Mouse (Mus musculus) hindbrain, embryonic 16.5 days (tissue): Measurements from ENCODE around the gene Vdr. TPM values are rescaled to one million over a fixed set of nuclear protein-coding genes. Genes with fewer than 3 reads are reported as not detected.

Experiments used
- ATAC-seq: fragments of 200-750 bp; cut with Nextera tagmentation; 2 replicates; pipeline ENCODE4 v1.8.0; 2017; ENCODE audit warnings: moderate TSS enrichment, moderate library complexity
- H3K27ac ChIP-seq: fragments of 300-500 bp; sonication (generic); 2 replicates; pipeline ENCODE4 v1.5.1; 2014; ENCODE audit warnings: low read depth, mild to moderate bottlenecking, control low read depth, low read length, moderate library complexity
- H3K27me3 ChIP-seq: fragments of 300-500 bp; sonication (generic); replicated peaks from 2 replicates; pipeline ENCODE4 v1.6.1; 2014; ENCODE audit warnings: low read length; ENCODE audit not compliant: control insufficient read depth, insufficient read depth
- H3K36me3 ChIP-seq: fragments of 300-500 bp; sonication (generic); 2 replicates; pipeline ENCODE4 v1.6.1; 2014; ENCODE audit warnings: mild to moderate bottlenecking, low read length, moderate library complexity, mixed read lengths; ENCODE audit not compliant: control insufficient read depth, insufficient read depth
- H3K4me1 ChIP-seq: fragments of 300-500 bp; sonication (generic); 2 replicates; pipeline ENCODE4 v1.6.1; 2014; ENCODE audit warnings: low read depth, low read length; ENCODE audit not compliant: control insufficient read depth, insufficient read depth
- H3K4me2 ChIP-seq: fragments of 300-500 bp; sonication (generic); 2 replicates; pipeline ENCODE4 v1.6.1; 2014; ENCODE audit warnings: mild to moderate bottlenecking, low read length, control low read depth, moderate library complexity
- H3K4me3 ChIP-seq: fragments of 300-500 bp; sonication (generic); 2 replicates; pipeline ENCODE4 v1.5.1; 2014; ENCODE audit warnings: mild to moderate bottlenecking, low read length, control low read depth, moderate library complexity
- H3K9ac ChIP-seq: fragments of 300-500 bp; sonication (generic); 2 replicates; pipeline ENCODE4 v1.6.1; 2014; ENCODE audit warnings: low read depth, mild to moderate bottlenecking, control low read depth, low read length, moderate library complexity
- H3K9me3 ChIP-seq: fragments of 300-500 bp; sonication (generic); 2 replicates; pipeline ENCODE4 v1.6.1; 2014; ENCODE audit warnings: mild to moderate bottlenecking, low read length, moderate library complexity; ENCODE audit not compliant: control insufficient read depth
- WGBS: fragments of 180-500 bp; shearing (Covaris S2); extraction: QIAGEN DNeasy Blood & Tissue Kit; methylation state at CpG from one replicate; pipeline ENCODE4 v1.1.7; 2014; 5-methylcytosine and 5-hydroxymethylcytosine counted together
- polyA plus RNA-seq: library from polyadenylated mRNA; unstranded; fragments of >200 nt; fragmentation: Nextera tagmentation; extraction: Ambion mirVana; gene quantifications from 2 replicates; pipeline ENCODE4 v1.2.1, GENCODE M21; 2015

Vdr gene
- polyA plus RNA-seq, 1 experiment from 2014 or later, result 0.26 TPM

GRCm38 (mm10) chr15:97821983-97822363 is 88.5 kb downstream of the Vdr start:
- Histone ChIP-seq H3K4me1 (peaks cover 43% of the 10 kb centered on the region), H3K4me3 (no peak overlapping the region), H3K4me2 (no peak overlapping the region), H3K36me3 (no peaks in the 10 kb centered on the region), H3K27me3 (no peaks in the 10 kb centered on the region), H3K27ac (no peak overlapping the region), H3K9me3 (no peaks in the 10 kb centered on the region), H3K9ac (no peak overlapping the region)
- 74% methylated on average over 6 of the region's 6 CpGs for WGBS
- ATAC-seq, result no peak

- WGBS, result 57% methylated on average over 10 of the region's 10 CpGs
- Histone ChIP-seq H3K27ac (peak overlapping the region; percentile 48; the same call in 1 of the 2 replicates), H3K4me1 (peaks cover 43% of the 10 kb centered on the region)
These were observed 89.0 kb downstream of the Vdr start for GRCm38 (mm10) chr15:97821321-97821982.

GRCm38 (mm10) chr15:97819937-97820336 is 90.5 kb downstream of the Vdr start:
- no peak overlapping the region for H3K4me3 ChIP-seq
- H3K4me2 ChIP-seq, result no peak overlapping the region
- H3K27ac ChIP-seq, result no peak overlapping the region
- no peaks in the 10 kb centered on the region for H3K27me3 ChIP-seq
- H3K9ac ChIP-seq, result no peak overlapping the region
- no peak for ATAC-seq
- peaks cover 29% of the 10 kb centered on the region for H3K4me1 ChIP-seq
- H3K9me3 ChIP-seq, result no peaks in the 10 kb centered on the region
- no peaks in the 10 kb centered on the region for H3K36me3 ChIP-seq
- WGBS, result 79% methylated on average over 9 of the region's 9 CpGs

More at GRCm38 (mm10) chr15:97821321-97821982, 89.0 kb downstream of the Vdr start:
- ATAC-seq, result no peak
- no peak overlapping the region for H3K4me2 ChIP-seq
- no peaks in the 10 kb centered on the region for H3K27me3 ChIP-seq
- no peak overlapping the region for H3K9ac ChIP-seq
- H3K4me3 ChIP-seq, result no peak overlapping the region
- H3K9me3 ChIP-seq, result no peaks in the 10 kb centered on the region
- H3K36me3 ChIP-seq, result no peaks in the 10 kb centered on the region

DNA sequence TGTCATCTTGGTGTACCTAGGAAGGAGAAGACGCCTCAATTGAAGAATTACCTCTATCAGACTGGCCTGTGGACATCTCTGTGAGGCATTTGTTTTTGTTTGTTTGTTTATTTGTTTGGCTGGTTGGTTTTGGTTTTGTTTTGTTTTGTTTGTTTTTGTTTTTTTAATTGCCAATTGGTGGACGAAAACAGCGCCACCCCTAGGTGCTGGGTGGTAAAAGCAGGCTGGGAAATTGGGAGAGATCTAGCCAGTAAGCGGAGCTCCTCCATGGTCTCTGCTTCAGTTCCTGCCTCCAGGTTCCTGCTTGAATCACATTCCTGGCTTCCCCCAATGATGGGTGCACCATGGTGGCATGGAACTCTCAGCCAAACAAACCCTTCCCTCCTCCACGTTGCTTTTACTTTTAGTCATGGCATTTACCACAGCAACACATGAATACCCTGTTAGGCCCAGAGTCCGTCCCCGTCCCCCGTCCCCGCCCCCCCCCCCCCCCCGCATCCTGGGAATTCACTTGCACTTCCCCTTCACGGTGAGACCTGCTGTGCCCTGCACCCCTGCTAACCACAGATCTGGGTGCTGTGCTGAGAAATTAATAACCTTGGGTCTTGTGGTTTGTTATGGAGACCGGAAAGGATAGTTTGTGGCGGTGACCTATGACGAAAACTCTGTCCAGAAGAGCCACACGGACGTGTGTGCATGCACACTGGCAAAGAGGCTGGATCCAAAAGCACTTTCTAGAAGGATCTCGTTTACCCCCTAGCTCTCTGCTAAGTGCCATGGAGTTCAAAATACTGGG is 94.0 kb downstream of the Vdr start:
- H3K9me3 ChIP-seq, result no peaks in the 10 kb centered on the region
- no peaks in the 10 kb centered on the region for H3K27me3 ChIP-seq
- no peak for ATAC-seq
- H3K4me3 ChIP-seq, result no peak overlapping the region
- H3K27ac ChIP-seq, result no peak overlapping the region
- 90% methylated on average over 17 of the region's 17 CpGs for WGBS
- H3K4me2 ChIP-seq, result no peak overlapping the region
- H3K4me1 ChIP-seq, result peaks cover 22% of the 10 kb centered on the region
- no peak overlapping the region for H3K9ac ChIP-seq
- H3K36me3 ChIP-seq, result no peaks in the 10 kb centered on the region

GRCm38 (mm10) chr15:97815254-97815653 is 95.2 kb downstream of the Vdr start:
- H3K27ac ChIP-seq, result no peak overlapping the region
- H3K36me3 ChIP-seq, result no peaks in the 10 kb centered on the region
- no peak overlapping the region for H3K4me3 ChIP-seq
- H3K9ac ChIP-seq, result no peak overlapping the region
- no peak for ATAC-seq
- H3K9me3 ChIP-seq, result no peaks in the 10 kb centered on the region
- 98% methylated on average over 4 of the region's 4 CpGs for whole genome bisulfite sequencing
- peaks cover 20% of the 10 kb centered on the region for H3K4me1 ChIP-seq
- H3K27me3 ChIP-seq, result no peaks in the 10 kb centered on the region
- no peak overlapping the region for H3K4me2 ChIP-seq

DNA sequence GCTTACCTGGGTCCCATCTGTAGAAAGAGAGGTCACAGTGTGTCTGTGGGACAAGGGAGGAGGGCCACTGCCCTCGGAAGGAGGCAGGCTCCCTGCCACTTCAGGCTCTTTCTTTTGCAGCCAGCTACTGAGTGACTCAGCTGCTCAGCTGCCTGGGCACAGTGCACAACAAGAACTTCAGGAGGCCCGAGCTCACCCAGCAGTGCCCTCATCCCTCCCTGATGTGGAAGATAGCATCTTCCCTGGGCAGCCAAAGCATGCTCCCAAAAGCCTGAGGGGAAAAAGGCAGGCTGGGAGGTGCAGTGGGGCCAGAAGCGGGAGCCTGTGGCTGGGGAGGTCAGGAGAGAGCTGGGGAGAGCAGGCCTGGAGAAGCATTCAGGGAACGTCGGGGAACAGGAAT is 95.7 kb downstream of the Vdr start:
- ATAC-seq, result no peak
- H3K9ac ChIP-seq, result no peak overlapping the region
- WGBS, result 56% methylated on average over 5 of the region's 5 CpGs
- H3K27ac ChIP-seq, result no peak overlapping the region
- no peaks in the 10 kb centered on the region for H3K9me3 ChIP-seq
- H3K4me3 ChIP-seq, result no peak overlapping the region
- no peak overlapping the region for H3K4me2 ChIP-seq
- H3K4me1 ChIP-seq, result peaks cover 20% of the 10 kb centered on the region
- 0 out of 2 replicates have a peak, but pooled peaks cover 4% of the 10 kb centered on the region for H3K36me3 ChIP-seq
- H3K27me3 ChIP-seq, result no peaks in the 10 kb centered on the region

- 50% methylated on average over 21 of the region's 21 CpGs for WGBS
These were observed 96.8 kb downstream of the Vdr start for GRCm38 (mm10) chr15:97813452-97814204.

DNA sequence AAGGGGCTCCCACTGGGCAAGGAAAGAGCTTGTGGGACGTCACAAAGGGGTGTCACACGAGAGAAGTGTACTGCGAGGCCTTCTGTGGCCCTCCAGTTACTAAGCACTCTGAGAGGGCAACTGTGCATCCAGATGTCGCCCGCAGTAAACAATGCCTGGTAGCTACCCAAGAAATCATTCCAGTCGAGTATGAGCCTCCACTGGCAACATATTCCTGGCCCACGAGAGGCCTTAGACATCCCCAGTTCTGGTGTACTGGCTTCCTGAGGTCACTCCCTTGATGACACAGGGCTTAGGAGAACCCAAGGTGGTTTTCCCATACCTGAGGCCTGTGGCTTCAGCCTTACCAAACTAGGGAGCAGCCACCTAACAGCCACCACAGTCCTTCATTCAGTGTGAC is 97.6 kb downstream of the Vdr start:
- no peaks in the 10 kb centered on the region for H3K27me3 ChIP-seq
- no peak overlapping the region for H3K4me3 ChIP-seq
- no peak overlapping the region for H3K4me2 ChIP-seq
- peak overlapping the region; percentile 75 for H3K27ac ChIP-seq
- peaks cover 20% of the 10 kb centered on the region for H3K4me1 ChIP-seq
- 45% methylated on average over 7 of the region's 7 CpGs for WGBS
- ATAC-seq, result no peak
- no peak overlapping the region for H3K9ac ChIP-seq
- H3K36me3 ChIP-seq, result peaks cover 19% of the 10 kb centered on the region
- no peaks in the 10 kb centered on the region for H3K9me3 ChIP-seq

More at GRCm38 (mm10) chr15:97813452-97814204, 96.8 kb downstream of the Vdr start:
- peak; percentile 26 for ATAC-seq
- no peak overlapping the region for H3K9ac ChIP-seq
- H3K4me3 ChIP-seq, result no peak overlapping the region
- H3K4me1 ChIP-seq, result peaks cover 20% of the 10 kb centered on the region
- no peaks in the 10 kb centered on the region for H3K9me3 ChIP-seq
- peaks cover 13% of the 10 kb centered on the region for H3K36me3 ChIP-seq
- no peaks in the 10 kb centered on the region for H3K27me3 ChIP-seq
- no peak overlapping the region for H3K4me2 ChIP-seq
- peak overlapping the region; percentile 75 for H3K27ac ChIP-seq

GRCm38 (mm10) chr15:97812126-97812525 is 98.3 kb downstream of the Vdr start:
- peak; percentile 87 for ATAC-seq
- Histone ChIP-seq H3K4me2 (no peak overlapping the region), H3K4me3 (no peak overlapping the region), H3K27me3 (no peaks in the 10 kb centered on the region), H3K9ac (peak overlapping the region; percentile 26; the same call in 1 of the 2 replicates), H3K27ac (peak overlapping the region; percentile 75; the same call in 1 of the 2 replicates), H3K36me3 (peaks cover 25% of the 10 kb centered on the region), H3K9me3 (no peaks in the 10 kb centered on the region), H3K4me1 (peaks cover 20% of the 10 kb centered on the region)
- WGBS, result 46% methylated on average over 6 of the region's 6 CpGs
